Mouse (Mus musculus): ENCODE measurements around the gene Krt17. TPM values are rescaled to one million over a fixed set of nuclear protein-coding genes. Genes with fewer than 3 reads are reported as not detected.

The Krt17 gene
- polyA plus RNA-seq, 1 experiment from 2014 or later: not detected

- 78% methylated on average over 7 of the region's 7 CpGs for WGBS
- ATAC-seq (ENCODE audit: low FRiP score): no peak
- H3K36me3 ChIP-seq (ENCODE audit: control insufficient read depth, insufficient read depth, low read length): no peaks in the 10 kb centered on the region
Measured at GRCm38 (mm10) chr11:100274719-100275118, 13.9 kb upstream of the Krt17 start.

GRCm38 (mm10) chr11:100271878-100272277 is 11.0 kb upstream of the Krt17 start:
- no peaks in the 10 kb centered on the region for H3K4me1 ChIP-seq (ENCODE audit: control insufficient read depth, insufficient read depth, low read length)
- H3K9me3 ChIP-seq (ENCODE audit: control insufficient read depth, low read length): no peaks in the 10 kb centered on the region
- no peak overlapping the region for H3K4me3 ChIP-seq (ENCODE audit: low read depth, low read length)
- no peaks in the 10 kb centered on the region for H3K36me3 ChIP-seq (ENCODE audit: control insufficient read depth, insufficient read depth, low read length)
- no peaks in the 10 kb centered on the region for H3K27me3 ChIP-seq (ENCODE audit: control insufficient read depth, insufficient read depth, low read length)
- H3K9ac ChIP-seq (ENCODE audit: low read length): no peak overlapping the region
- ATAC-seq (ENCODE audit: low FRiP score) (no peak), DNase-seq (ENCODE audit: low spot score, missing footprints) (no peak)
- no peak overlapping the region for H3K4me2 ChIP-seq
- H3K27ac ChIP-seq (ENCODE audit: low read depth, low read length): no peak overlapping the region
- WGBS: 81% methylated on average over 1 of the region's 1 CpGs

More at GRCm38 (mm10) chr11:100274719-100275118, 13.9 kb upstream of the Krt17 start:
- no peak for DNase-seq (ENCODE audit: low spot score, missing footprints)
- H3K27me3 ChIP-seq (ENCODE audit: control insufficient read depth, insufficient read depth, low read length): no peaks in the 10 kb centered on the region
- no peaks in the 10 kb centered on the region for H3K4me1 ChIP-seq (ENCODE audit: control insufficient read depth, insufficient read depth, low read length)
- H3K27ac ChIP-seq (ENCODE audit: low read depth, low read length): no peak overlapping the region
- H3K4me3 ChIP-seq (ENCODE audit: low read depth, low read length): no peak overlapping the region
- no peak overlapping the region for H3K4me2 ChIP-seq
- H3K9ac ChIP-seq (ENCODE audit: low read length): no peak overlapping the region
- no peaks in the 10 kb centered on the region for H3K9me3 ChIP-seq (ENCODE audit: control insufficient read depth, low read length)

DNA sequence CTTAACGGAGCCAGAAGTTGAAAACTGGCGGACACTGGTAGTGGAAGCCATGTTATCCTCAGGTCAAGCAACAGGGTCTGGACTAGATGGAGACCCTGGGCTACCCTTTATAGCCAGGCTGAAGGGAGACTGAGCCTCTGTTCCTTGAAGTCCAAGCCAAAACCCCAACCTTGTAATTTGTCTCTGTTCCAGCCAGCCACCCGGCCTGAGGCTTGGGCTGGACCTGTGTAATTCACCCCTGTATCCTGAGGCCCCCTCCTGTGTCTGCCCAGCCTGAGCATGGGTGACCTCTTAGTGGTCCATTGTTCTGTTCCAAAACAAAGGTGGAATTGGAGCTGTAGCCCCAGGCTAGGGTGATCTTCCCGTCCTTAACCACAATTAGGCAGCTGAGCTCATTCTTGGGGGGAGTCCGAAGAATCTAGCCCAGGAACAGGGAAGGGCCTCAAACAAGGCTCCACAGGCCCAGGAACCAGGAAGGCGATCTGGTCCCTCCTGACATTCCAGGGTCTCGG is 9.0 kb upstream of the Krt17 start, which contains the start of gene Krt42:
Krt42 (minus strand) TSS at position 51 of the 512 bp plus-strand sequence.
- DNase-seq (ENCODE audit: low spot score, missing footprints) (no peak), ATAC-seq (ENCODE audit: low FRiP score) (no peak)
- Histone ChIP-seq H3K36me3 (ENCODE audit: control insufficient read depth, insufficient read depth, low read length) (no peaks in the 10 kb centered on the region), H3K4me1 (ENCODE audit: control insufficient read depth, insufficient read depth, low read length) (no peaks in the 10 kb centered on the region), H3K9me3 (ENCODE audit: control insufficient read depth, low read length) (no peaks in the 10 kb centered on the region), H3K9ac (ENCODE audit: low read length) (no peak within 1 kb of the TSS), H3K27me3 (ENCODE audit: control insufficient read depth, insufficient read depth, low read length) (no peaks in the 10 kb centered on the region), H3K4me2 (no peak within 1 kb of the TSS), H3K4me3 (ENCODE audit: low read depth, low read length) (no peak within 1 kb of the TSS), H3K27ac (ENCODE audit: low read depth, low read length) (no peak within 1 kb of the TSS)
- WGBS: 79% methylated on average over 7 of the region's 7 CpGs

- no peak for ATAC-seq (ENCODE audit: low FRiP score)
Measured at GRCm38 (mm10) chr11:100262058-100262980, 1.5 kb upstream of the Krt17 start.

DNA sequence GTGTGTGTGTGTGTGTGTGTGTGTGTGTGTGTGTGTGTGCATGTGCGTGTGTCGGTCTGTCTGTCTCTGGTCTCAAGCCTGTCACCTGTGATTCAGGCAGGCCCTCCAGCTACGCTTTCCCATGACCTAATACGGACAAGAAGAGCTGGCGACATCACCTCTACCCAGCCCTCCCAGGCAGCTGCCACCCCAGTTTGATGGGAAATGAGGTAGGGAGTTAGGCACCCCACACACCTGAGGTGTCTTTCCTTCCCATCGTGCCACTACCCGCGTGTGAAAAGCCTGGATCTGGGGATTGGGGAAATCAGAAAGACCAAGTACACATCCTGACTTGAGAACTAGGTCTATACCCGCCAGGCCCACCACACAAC is 391 bp upstream of the Krt17 start:
- 79% methylated on average over 9 of the region's 9 CpGs for WGBS
- peak; percentile 77 for DNase-seq (ENCODE audit: low spot score, missing footprints)

More at GRCm38 (mm10) chr11:100262058-100262980, 1.5 kb upstream of the Krt17 start:
- no peak overlapping the region for H3K27ac ChIP-seq (ENCODE audit: low read depth, low read length)
- no peak overlapping the region for H3K4me3 ChIP-seq (ENCODE audit: low read depth, low read length)
- no peaks in the 10 kb centered on the region for H3K36me3 ChIP-seq (ENCODE audit: control insufficient read depth, insufficient read depth, low read length)
- 30% methylated on average over 13 of the region's 13 CpGs for WGBS
- peak; percentile 71 for DNase-seq (ENCODE audit: low spot score, missing footprints)
- H3K4me1 ChIP-seq (ENCODE audit: control insufficient read depth, insufficient read depth, low read length): no peaks in the 10 kb centered on the region
- no peak overlapping the region for H3K9ac ChIP-seq (ENCODE audit: low read length)
- no peaks in the 10 kb centered on the region for H3K9me3 ChIP-seq (ENCODE audit: control insufficient read depth, low read length)
- no peak overlapping the region for H3K4me2 ChIP-seq
- H3K27me3 ChIP-seq (ENCODE audit: control insufficient read depth, insufficient read depth, low read length): no peaks in the 10 kb centered on the region

DNA sequence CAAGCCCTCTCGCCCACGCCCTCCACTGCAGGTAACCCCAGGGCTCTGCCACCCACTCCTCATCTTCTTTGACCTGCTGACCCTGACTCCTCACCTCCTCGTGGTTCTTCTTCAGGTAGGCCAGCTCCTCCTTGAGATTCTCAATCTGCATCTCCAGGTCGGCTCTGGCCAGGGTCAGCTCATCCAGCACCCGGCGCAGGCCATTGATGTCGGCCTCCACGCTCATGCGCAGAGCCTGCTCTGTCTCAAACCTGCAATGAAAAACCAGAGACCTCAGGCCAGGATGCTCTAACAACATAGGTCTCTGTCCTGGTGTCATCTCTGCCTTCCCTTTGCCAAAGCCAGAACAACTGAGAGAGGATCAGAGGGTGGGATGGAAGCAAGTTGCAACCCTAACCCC is 1.8 kb downstream of the Krt17 start:
- Histone ChIP-seq H3K27ac (ENCODE audit: low read depth, low read length) (no peak overlapping the region), H3K9me3 (ENCODE audit: control insufficient read depth, low read length) (no peaks in the 10 kb centered on the region), H3K9ac (ENCODE audit: low read length) (no peak overlapping the region), H3K36me3 (ENCODE audit: control insufficient read depth, insufficient read depth, low read length) (no peaks in the 10 kb centered on the region), H3K4me3 (ENCODE audit: low read depth, low read length) (no peak overlapping the region), H3K27me3 (ENCODE audit: control insufficient read depth, insufficient read depth, low read length) (no peaks in the 10 kb centered on the region), H3K4me2 (no peak overlapping the region), H3K4me1 (ENCODE audit: control insufficient read depth, insufficient read depth, low read length) (no peaks in the 10 kb centered on the region; the same call in 1 of the 2 replicates)
- 93% methylated on average over 9 of the region's 9 CpGs for WGBS
- no peak for DNase-seq (ENCODE audit: low spot score, missing footprints)
- ATAC-seq (ENCODE audit: low FRiP score): no peak

More for the DNA sequence above, 391 bp upstream of the Krt17 start:
- no peaks in the 10 kb centered on the region; the same call in 1 of the 2 replicates for H3K4me1 ChIP-seq (ENCODE audit: control insufficient read depth, insufficient read depth, low read length)
- no peak overlapping the region for H3K9ac ChIP-seq (ENCODE audit: low read length)
- H3K36me3 ChIP-seq (ENCODE audit: control insufficient read depth, insufficient read depth, low read length): no peaks in the 10 kb centered on the region
- H3K27ac ChIP-seq (ENCODE audit: low read depth, low read length): no peak overlapping the region
- ATAC-seq (ENCODE audit: low FRiP score): no peak
- no peaks in the 10 kb centered on the region for H3K9me3 ChIP-seq (ENCODE audit: control insufficient read depth, low read length)
- H3K27me3 ChIP-seq (ENCODE audit: control insufficient read depth, insufficient read depth, low read length): no peaks in the 10 kb centered on the region
- no peak overlapping the region for H3K4me2 ChIP-seq
- no peak overlapping the region for H3K4me3 ChIP-seq (ENCODE audit: low read depth, low read length)

DNA sequence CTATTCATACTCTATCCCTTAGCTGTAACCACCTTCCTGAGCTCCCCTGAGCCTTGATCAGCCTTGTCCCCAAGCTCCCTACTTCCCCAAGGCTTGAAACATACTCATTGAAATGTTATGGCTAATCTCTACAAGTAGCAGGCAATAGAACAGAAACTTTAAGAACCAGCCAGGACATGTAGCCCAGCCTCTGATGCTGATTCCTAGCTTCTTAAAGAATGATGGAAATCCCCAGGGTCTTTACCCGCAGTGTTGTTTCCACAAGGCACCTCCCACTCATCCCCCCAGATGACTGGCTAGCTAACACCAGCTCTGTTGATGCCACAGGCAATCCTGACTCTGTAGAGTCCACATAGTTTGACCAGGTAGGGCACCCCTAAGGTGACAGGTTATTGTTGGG is 2.9 kb downstream of the Krt17 start:
- Histone ChIP-seq H3K27ac (ENCODE audit: low read depth, low read length) (no peak overlapping the region), H3K9ac (ENCODE audit: low read length) (no peak overlapping the region), H3K27me3 (ENCODE audit: control insufficient read depth, insufficient read depth, low read length) (no peaks in the 10 kb centered on the region), H3K9me3 (ENCODE audit: control insufficient read depth, low read length) (no peaks in the 10 kb centered on the region), H3K36me3 (ENCODE audit: control insufficient read depth, insufficient read depth, low read length) (no peaks in the 10 kb centered on the region), H3K4me3 (ENCODE audit: low read depth, low read length) (no peak overlapping the region), H3K4me1 (ENCODE audit: control insufficient read depth, insufficient read depth, low read length) (no peaks in the 10 kb centered on the region; the same call in 1 of the 2 replicates), H3K4me2 (no peak overlapping the region)
- ATAC-seq (ENCODE audit: low FRiP score) (no peak), DNase-seq (ENCODE audit: low spot score, missing footprints) (peak; percentile 31)
- WGBS: 97% methylated on average over 1 of the region's 1 CpGs

DNA sequence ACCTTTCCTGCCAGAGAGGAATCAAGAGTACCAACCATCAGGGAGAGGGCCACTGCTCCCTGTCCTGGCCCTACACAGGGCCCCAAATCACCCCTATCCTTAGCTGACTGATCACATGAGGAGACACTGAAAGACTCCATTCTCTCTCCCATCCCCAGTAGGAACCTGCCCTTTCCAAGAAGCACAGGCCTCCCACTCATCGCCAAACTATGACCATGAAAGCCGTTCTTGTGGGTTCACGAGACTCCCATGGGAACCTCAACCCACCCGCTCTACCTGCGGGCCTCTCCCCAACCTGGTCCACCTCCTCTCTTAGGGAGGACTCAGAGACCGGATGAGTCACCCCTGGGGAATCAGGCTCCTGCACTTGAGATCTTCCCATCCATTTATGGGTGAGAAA is 5.3 kb downstream of the Krt17 start:
- Histone ChIP-seq H3K27me3 (ENCODE audit: control insufficient read depth, insufficient read depth, low read length) (no peaks in the 10 kb centered on the region), H3K36me3 (ENCODE audit: control insufficient read depth, insufficient read depth, low read length) (no peaks in the 10 kb centered on the region), H3K4me3 (ENCODE audit: low read depth, low read length) (no peak overlapping the region), H3K9ac (ENCODE audit: low read length) (no peak overlapping the region), H3K9me3 (ENCODE audit: control insufficient read depth, low read length) (no peaks in the 10 kb centered on the region), H3K4me1 (ENCODE audit: control insufficient read depth, insufficient read depth, low read length) (no peaks in the 10 kb centered on the region; the same call in 1 of the 2 replicates), H3K4me2 (no peak overlapping the region), H3K27ac (ENCODE audit: low read depth, low read length) (no peak overlapping the region)
- DNase-seq (ENCODE audit: low spot score, missing footprints) (peak; percentile 72), ATAC-seq (ENCODE audit: low FRiP score) (no peak)
- whole genome bisulfite sequencing: 89% methylated on average over 6 of the region's 6 CpGs
